Mouse (Mus musculus) liver, postnatal 0 days (tissue): ENCODE results near the gene Il6.

Source experiments
- CTCF ChIP-seq: sonication (generic); IDR thresholded peaks from 2 replicates; pipeline ENCODE4 v1.5.1; 2016; ENCODE audit warnings: antibody characterized with exemption, low read depth
- EP300 ChIP-seq: IDR thresholded peaks from 2 replicates; pipeline ENCODE4 v1.6.1; 2016; ENCODE audit warnings: antibody characterized with exemption, low read depth, mild to moderate bottlenecking

- TF ChIP-seq CTCF (no peak), EP300 (no peak)
Measured at GRCm38 (mm10) chr5:29970212-29970611, 42.7 kb upstream of the Il6 start.
